Mouse (Mus musculus) heart, postnatal 36 days (tissue): ENCODE measurements around the gene Fbxo34. TPM values are rescaled to one million over a fixed set of nuclear protein-coding genes. Genes with fewer than 3 reads are reported as not detected.
A peak's percentile ranks its signal among the peaks of the same experiment; 100 is the strongest.

Experiments
- DNase-seq, 2 experiments: peaks; one replicate each; pipeline ENCODE4 v3.0.0; 2021 to 2022
- intact Hi-C: fragments of 180-260 bp; cut with DNase I; formaldehyde crosslinking; loops from one replicate; pipeline ENCODE4 v1.15.1; 2025
- total RNA-seq, 2 experiments: library from RNA; stranded (reverse); gene quantifications; 2 replicates each; pipeline ENCODE4 v1.2.3; 2021

Gene Fbxo34
- total RNA-seq, 2 experiments from 2014 or later, result 11.4 to 14.0 TPM

GRCm38 (mm10) chr14:47472359-47472742, 22.1 kb downstream of the Fbxo34 start:
- intact Hi-C loops, result loop anchor here (1.0 kb wide), 2 partner anchors 57 to 62 kb away; no protein-coding TSS in a partner anchor
- peak; percentile 97 to 98 for DNase-seq

GRCm38 (mm10) chr14:47472743-47473546, 22.7 kb downstream of the Fbxo34 start:
- intact Hi-C loops, result loop anchor here (1.0 kb wide), 2 partner anchors 56 to 61 kb away; no protein-coding TSS in a partner anchor
- peak; percentile 64 to 68 for DNase-seq

- intact Hi-C loops, result no loop called here
- no peak for DNase-seq
These were observed 23.7 kb downstream of the Fbxo34 start for GRCm38 (mm10) chr14:47473891-47474290.

- intact Hi-C loops, result no loop called here
- DNase-seq, result peak in 1 of 2 experiments; percentile 22
These were observed 24.5 kb downstream of the Fbxo34 start for GRCm38 (mm10) chr14:47474571-47475254.

GRCm38 (mm10) chr14:47476266-47476665, 26.0 kb downstream of the Fbxo34 start:
- intact Hi-C loops, result no loop called here
- no peak for DNase-seq

- no peak for DNase-seq
- intact Hi-C loops, result no loop called here
These were observed 27.5 kb downstream of the Fbxo34 start for GRCm38 (mm10) chr14:47477711-47478110.

- DNase-seq, result no peak
- intact Hi-C loops, result no loop called here
These were observed 32.0 kb downstream of the Fbxo34 start for GRCm38 (mm10) chr14:47482200-47482599.

GRCm38 (mm10) chr14:47483099-47483498, 32.9 kb downstream of the Fbxo34 start:
- DNase-seq, result no peak
- intact Hi-C loops, result no loop called here

- intact Hi-C loops, result no loop called here
- DNase-seq, result no peak
These were observed 38.5 kb downstream of the Fbxo34 start for GRCm38 (mm10) chr14:47488732-47489131.

GRCm38 (mm10) chr14:47489310-47490097, 39.3 kb downstream of the Fbxo34 start:
- no peak for DNase-seq
- intact Hi-C loops, result no loop called here

GRCm38 (mm10) chr14:47490732-47491131, 40.5 kb downstream of the Fbxo34 start:
- DNase-seq, result no peak
- intact Hi-C loops, result no loop called here

GRCm38 (mm10) chr14:47493592-47494361, 43.6 kb downstream of the Fbxo34 start:
- intact Hi-C loops, result no loop called here
- no peak for DNase-seq

GRCm38 (mm10) chr14:47495951-47496350, 45.7 kb downstream of the Fbxo34 start:
- no peak for DNase-seq
- intact Hi-C loops, result no loop called here

- DNase-seq, result no peak
- intact Hi-C loops, result no loop called here
These were observed 46.9 kb downstream of the Fbxo34 start for GRCm38 (mm10) chr14:47497166-47497565.

- intact Hi-C loops, result no loop called here
- no peak for DNase-seq
These were observed 48.4 kb downstream of the Fbxo34 start for GRCm38 (mm10) chr14:47498632-47499031.

GRCm38 (mm10) chr14:47504036-47504435, 53.8 kb downstream of the Fbxo34 start:
- intact Hi-C loops, result no loop called here
- DNase-seq, result no peak

GRCm38 (mm10) chr14:47506676-47507075, 56.5 kb downstream of the Fbxo34 start:
- intact Hi-C loops, result no loop called here
- no peak for DNase-seq

- intact Hi-C loops, result no loop called here
These were observed 57.8 kb downstream of the Fbxo34 start for GRCm38 (mm10) chr14:47508035-47508434.

GRCm38 (mm10) chr14:47510244-47510643, 60.0 kb downstream of the Fbxo34 start:
- no peak for DNase-seq
- intact Hi-C loops, result no loop called here

More at GRCm38 (mm10) chr14:47508035-47508434, 57.8 kb downstream of the Fbxo34 start:
- no peak for DNase-seq

- intact Hi-C loops, result no loop called here
These were observed 63.4 kb downstream of the Fbxo34 start for GRCm38 (mm10) chr14:47513606-47514005.

More at GRCm38 (mm10) chr14:47513606-47514005, 63.4 kb downstream of the Fbxo34 start:
- no peak for DNase-seq
